Mouse (Mus musculus) spleen, embryonic (tissue): ENCODE data around the gene Gm11639.

Experiments
- CTCF ChIA-PET: fragments of 350-600 bp; sonication (Branson Sonifier 250); formaldehyde crosslinking; loops from one replicate; lab custom pipeline; 2022; lab: Charles Lee

The Gm11639 gene

DNA sequence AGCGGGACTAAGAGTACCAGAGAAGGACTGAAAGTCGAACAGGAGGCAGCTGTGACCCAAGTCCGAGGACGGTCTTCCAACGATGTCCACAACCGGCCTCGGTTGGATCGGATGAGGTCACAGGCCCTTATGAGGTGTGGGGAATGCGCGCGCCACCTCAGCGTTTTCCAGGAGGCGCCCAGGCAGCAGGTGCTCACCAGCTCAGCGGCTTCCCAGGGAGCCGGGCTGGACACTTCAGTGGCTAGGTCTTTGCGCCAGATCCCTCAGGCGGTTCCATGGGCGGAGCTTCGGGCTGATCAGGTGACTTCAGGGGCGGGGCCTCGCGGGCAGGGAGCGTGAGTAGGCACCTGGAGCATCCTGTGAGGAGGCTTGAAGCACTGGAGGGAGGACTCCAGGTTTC is at the start of gene Gm11639:
TSS of gene Gm11639 (plus strand) at position 160 of the 400 bp plus-strand sequence.
- CTCF ChIA-PET, result no interaction called here

DNA sequence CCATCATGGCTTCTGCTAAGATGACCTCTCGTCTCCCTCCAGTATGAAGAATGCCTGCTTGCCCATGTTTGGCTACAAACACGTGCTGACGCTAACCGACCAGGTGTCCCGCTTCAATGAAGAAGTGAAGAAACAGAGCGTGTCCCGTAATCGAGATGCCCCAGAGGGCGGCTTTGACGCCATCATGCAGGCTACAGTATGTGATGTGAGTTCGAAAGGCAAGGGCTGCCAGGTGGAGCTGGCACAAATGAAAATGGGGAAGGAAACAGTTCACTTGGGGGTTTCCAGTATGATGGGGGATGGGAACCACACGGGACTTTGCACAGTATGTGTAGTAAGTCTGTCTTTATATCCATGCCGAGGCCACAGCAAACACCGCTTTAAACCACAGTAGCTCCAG is 48.5 kb upstream of the Gm11639 start:
- CTCF ChIA-PET, result no interaction called here

DNA sequence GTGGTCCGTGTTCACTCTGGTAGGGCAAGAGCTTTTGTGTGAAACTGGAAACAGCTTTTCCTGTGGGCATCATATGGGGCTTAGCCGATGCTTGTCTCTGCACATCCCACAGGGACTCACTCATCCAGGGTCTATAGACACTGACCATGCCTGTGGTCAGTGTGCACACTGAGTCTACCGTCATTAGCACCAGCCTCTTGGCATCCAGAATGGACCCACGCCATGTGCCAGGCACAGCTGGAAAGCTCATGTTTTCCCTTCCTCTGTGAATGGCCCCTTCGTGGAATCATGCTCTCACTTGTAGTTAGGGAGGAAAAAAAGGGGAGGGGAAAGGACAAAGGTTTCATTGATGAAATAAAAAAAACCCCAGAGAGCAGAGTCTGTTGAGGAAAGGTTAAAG is 47.5 kb upstream of the Gm11639 start:
- CTCF ChIA-PET, result interaction anchor here (0.6 kb wide), 1 partner anchor 44 kb away, joined by 3 read pairs; no protein-coding TSS in a partner anchor

DNA sequence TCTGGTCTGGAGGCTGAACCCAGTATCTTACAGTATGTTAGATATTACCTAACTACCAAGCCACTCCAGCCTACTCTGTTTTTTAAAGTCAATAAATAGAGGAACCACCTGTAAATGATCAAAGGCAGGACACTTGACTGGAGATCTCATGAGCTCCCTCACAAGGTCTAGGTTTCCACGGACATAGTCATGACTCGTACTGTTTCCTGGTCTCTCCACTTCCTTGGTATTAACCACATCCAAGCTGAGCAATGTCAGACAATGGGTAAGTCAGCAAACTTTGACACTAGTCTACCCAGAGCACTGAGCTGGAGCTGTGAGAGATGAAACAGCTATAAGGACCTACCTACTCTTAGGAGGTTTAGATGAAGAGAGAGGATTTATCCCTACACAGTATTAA is 46.6 kb upstream of the Gm11639 start:
- CTCF ChIA-PET, result interaction anchor here (0.6 kb wide), 3 partner anchors 8 to 45 kb away, joined by 3 to 9 read pairs (median 4); no protein-coding TSS in a partner anchor

DNA sequence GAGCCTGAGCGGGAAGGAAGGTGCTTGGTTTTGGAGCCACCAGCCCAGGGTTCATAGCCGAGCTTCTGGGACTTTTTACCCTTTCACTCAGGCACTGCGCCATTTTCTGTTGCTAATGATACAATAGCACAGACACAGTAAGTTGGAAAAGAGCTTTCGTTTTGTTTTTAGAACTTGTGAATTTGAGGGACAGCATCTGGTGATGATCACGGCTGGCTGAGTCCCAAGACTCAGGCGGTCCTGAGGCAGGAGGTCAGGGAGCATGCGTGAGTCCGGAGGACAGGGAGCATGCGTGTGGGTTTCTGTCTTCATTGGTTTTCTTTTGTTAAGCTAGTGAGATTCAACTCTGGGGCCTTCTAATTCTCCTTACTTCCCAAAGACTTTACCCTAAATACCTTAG is 45.9 kb upstream of the Gm11639 start:
- CTCF ChIA-PET, result no interaction called here

DNA sequence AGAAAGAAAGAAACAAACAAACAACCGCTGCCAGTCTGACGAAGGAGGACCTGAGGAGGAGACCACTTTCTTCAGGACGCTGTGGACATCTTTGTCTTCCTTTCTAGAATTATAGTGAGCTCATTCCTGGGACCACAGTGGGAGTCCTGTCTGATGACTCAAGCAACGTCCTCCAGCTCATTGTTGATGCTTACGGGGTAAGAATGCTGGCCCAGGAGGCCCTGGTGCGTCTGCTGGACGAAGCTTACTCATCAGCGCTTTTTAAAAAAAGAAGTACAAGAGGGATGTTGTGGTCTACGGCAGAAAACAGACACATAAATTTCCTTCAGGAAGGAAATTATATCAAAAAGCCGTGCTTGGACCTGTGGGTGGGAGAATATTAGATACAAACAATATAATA is 44.6 kb upstream of the Gm11639 start:
- CTCF ChIA-PET, result no interaction called here

DNA sequence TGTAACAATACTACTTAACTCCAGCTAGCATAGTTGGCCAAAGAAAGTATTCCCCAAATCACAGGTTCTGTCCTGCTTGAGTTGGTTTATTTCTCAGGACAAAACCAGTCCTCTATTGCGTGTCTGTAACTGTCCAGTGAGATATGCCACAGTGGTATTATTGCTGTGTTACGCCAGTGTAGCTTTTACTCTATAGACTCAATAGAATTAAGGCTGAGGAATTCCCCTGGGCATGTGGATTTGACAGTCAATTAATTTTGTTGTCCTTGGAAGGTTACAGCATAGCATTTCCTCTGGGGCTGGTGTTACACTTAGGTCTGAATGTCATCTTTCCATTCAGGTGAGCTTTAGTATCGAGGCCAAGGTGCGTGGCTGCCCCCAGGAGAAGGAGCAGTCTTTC is 42.3 kb upstream of the Gm11639 start:
- CTCF ChIA-PET, result no interaction called here

DNA sequence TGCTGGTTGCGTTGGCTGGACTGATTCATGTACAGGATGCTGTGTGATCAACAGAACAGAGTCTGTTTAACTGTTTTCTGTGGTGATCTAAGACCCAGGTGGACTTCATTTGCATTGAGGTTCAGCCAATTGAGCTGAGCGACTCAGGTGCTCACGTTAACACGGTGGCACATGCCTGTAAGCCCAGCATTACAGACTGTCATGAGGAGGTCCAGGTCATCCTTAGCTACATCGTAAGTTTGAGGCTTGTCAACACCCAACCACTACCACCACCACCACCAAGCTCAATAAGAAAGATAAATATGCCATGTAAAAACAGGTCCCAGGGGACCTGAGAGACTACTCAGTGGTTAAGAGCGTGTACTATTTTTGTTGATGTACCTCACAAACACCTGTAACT is 40.1 kb upstream of the Gm11639 start:
- CTCF ChIA-PET, result interaction anchor here (0.6 kb wide), 1 partner anchor 14 kb away, joined by 3 read pairs; no protein-coding TSS in a partner anchor

DNA sequence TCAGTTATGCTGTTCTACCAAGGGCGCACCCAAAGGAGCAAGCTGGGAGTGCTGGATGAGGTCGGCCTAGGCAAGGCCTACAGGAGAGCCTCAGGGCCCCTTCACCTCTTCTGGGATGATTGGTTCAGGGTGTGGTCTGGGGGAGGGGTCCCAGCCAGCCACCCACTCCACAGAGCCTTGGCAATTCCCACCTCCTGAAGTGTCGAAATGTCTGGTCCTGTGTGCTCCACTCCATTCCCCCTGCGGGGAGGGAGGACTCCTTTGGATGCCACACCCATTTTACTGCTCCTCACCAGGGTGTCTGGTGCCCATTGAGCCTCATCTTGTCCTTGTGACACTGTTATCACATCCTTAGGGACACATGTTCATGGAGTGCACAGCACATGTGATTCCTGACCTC is 39.3 kb upstream of the Gm11639 start:
- CTCF ChIA-PET, result interaction anchor here (0.6 kb wide), 2 partner anchors 42 to 54 kb away, joined by 3 to 5 read pairs; no protein-coding TSS in a partner anchor

DNA sequence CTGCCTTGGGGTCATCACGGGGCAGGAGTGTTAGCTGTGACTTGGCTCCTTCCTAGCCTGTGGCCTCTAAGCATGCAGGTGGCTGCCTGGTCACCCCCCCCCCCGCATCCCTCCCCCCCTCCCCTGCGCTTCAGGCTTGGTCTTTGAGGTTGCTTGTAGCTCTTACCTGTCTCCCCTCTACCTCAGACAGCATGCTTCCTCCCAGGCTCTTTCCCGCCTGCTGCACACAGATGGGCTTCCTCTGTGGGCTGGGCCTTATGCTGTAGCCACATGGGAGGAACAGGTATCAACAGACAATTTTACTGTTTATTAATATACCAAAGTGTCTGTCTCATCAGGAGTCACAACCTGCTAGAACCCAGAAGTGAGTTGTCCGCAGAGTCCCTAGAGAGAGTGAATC is 38.9 kb upstream of the Gm11639 start:
- CTCF ChIA-PET, result interaction anchor here (0.6 kb wide), 1 partner anchor 53 kb away, joined by 5 read pairs; no protein-coding TSS in a partner anchor

DNA sequence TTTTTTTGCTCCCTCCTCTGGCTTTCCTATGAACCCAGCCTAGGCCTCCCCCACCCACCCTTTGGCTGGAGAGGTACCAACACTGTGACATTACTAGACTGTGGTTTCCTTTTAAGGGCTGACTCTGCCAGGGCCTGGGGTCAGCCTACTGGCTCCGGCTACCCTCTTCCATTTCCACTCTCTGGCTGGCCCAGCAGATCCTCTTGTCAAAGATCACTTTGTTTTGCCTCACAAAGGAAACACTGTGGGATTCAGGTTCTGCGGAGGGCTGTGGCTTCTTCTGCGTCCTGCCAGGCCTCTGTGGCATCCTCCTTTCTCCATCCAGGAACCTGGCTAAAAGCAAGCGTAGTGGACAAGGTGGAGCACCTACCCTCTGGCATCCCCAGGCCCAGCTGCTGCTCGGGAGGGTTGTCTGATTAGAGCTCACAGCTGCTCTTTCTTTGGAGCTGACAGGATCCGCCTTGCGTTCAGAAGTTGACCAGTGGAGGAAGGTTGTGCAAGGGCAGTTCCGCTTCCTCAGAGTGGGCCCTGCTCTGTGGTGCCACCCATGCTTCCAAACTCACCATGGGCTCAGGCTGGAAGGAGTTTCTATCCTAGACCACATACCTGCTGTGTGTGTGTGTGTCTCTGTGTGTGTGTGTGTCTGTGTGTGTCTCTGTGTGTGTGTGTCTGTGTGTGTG is 38.2 kb upstream of the Gm11639 start:
- CTCF ChIA-PET, result interaction anchor here (0.5 kb wide), 1 partner anchor 9 kb away, joined by 4 read pairs; no protein-coding TSS in a partner anchor

DNA sequence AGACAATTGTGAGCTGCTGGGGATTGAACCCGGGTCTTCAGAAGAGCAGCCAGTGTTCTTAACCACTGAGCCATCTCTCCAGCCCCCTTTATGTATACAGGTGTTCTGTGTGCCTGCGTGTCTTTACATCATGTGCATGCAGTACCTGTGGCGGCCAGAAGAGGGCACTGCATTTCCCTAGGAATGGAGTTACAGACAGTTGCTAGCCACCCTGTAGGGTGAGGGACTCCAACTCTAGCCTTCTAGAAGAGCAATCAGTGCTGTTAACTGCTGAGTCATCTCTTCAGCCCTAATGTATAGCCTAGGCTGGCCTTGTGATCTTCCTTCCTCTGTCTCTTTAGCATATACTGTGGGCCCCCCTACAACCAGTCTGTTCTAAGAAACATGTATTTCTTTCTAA is 36.9 kb upstream of the Gm11639 start:
- CTCF ChIA-PET, result interaction anchor here (0.7 to 1.0 kb wide), 2 partner anchors 9 to 39 kb away, joined by 3 to 13 read pairs; no protein-coding TSS in a partner anchor

DNA sequence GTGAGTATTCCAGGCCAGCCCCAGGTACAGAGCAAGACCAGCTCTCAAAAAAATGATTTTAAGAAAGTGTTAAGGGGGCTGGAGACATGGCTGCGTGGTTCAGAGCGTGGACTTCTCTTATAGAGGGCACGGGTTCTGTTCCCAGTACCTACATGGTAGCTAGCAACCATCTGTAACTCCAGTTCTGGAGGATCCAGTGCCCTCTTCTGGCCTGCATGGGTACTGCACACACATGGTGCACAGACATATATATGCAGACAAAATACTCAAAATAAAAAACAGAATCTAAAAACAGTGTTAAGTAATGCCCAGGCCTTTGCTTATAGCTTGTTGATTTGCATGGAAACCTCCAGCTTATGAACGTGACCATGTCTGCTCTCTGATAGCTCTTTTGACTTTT is 24.9 kb upstream of the Gm11639 start:
- CTCF ChIA-PET, result interaction anchor here (1.9 kb wide), 1 partner anchor 52 kb away, joined by 6 read pairs; the partner anchor contains the start of gene Itgb3

DNA sequence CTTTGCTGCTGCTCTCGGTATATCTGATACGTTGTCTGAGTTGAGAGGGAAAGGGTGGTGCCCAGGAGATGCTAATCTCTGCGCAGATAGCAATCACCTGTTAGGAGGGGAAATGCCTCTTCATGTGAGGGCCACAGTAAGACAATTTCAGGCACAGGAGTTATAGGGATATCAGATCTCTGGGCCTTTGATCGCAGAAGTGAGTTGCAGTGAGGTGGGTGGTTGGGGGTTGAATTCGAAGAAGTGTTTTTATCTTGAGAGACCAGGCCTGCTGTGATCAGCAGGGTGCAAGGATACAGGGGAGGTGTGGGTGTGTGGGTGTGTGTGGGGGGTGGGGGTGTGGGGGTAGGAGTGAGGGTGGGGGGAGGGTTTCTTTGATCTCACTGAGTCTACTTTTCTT is 24.4 kb upstream of the Gm11639 start:
- CTCF ChIA-PET, result interaction anchor here (1.9 kb wide), 1 partner anchor 53 kb away, joined by 6 read pairs; the partner anchor contains the start of gene Itgb3

DNA sequence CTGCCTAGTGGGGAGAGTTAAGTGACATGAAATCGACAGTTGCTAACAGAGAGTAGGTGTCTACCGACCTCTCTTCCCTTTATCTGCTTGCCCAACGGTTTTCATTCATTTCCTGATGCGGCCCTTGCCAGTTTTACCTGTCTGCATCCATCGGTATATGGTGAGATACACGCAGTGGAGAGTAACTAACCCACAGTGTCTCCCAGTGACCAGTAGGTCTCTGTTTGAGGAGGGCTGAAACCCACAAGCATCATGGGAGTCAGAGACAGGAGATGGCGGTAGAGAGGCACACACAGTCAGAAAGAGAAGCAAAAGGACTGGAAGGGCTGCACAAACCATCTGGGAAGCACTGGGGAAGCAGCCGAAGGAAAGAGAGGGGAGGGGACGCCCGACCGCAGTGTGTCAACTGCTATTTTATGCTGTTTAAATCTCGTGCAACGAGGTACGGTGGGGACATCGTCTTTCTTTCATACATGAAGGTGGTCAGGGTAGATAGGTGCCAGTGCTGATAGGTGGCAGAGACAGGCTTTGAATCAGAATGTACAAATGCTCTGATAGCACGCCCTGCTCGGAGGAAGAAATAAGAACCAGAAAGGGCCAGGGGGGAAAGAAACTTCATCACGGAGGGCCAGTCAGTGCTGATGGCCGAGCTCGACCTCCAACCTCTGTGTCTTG is 23.8 kb upstream of the Gm11639 start:
- CTCF ChIA-PET, result no interaction called here

DNA sequence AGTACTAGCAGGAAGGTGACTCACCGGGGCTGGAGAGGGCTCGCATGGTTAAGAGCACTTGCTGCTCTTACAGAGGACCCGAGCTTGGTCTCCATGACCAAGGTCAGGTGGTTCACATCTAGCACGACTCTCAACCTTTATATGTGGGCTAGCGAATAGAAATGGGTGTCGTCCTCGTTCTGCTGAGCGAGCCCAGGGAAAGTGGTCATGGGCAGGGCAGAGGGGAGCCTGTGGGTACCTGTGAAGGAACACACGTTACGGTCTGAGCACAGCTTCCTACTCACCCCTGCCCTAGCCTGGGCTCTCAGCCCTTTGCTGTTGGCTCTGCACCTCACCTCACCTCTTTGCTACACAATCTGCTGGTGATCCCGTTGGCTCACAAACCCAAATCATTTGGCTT is 22.9 kb upstream of the Gm11639 start:
- CTCF ChIA-PET, result no interaction called here

DNA sequence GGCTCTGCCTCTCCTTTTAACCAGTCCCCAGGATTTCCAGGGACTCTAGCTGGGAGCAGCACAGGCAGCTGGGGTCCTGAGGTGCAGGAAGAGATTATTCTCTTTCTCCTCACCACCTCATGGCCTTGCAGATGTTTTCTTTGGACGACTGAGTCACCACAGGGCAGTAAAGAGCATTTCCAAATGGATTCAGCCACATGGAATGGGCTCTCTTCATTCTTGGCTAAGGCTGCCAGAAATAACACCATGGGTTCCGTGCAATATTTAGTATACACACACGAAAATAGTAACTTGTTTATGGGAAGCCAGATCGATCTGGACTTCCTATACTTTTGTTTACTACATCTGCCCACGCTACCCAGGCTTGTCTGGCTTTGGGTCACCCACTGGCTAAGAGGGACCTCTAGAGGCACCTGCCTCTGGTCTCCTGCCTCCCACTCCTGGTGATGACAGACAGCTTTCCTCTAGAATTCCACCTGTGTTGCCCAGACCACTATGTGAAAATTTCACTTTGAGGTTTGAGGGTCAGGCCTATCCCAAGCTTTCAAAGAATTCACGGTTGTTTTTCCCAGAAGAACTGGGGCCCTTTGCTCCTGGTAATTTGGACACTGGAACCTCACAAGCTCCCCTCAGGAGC is 22.1 kb upstream of the Gm11639 start:
- CTCF ChIA-PET, result no interaction called here

DNA sequence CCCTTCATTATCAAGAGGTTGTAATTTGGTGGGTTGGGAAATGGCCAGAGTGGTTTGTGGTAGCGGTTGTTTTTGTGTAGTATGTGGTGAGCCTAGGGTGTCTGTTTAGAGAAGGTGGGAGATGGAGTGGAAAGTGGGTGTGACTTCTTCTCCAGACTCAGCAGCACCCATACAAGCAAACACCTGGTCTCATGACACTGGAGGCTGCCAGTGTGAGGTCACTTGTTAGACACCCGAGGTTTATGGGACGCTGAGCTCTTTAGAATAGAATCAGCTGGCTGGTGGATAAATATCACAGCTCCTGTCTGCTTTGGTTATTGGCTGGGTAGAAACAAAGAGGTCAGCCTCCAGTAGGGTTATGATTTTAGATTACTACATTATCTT is 21.6 kb upstream of the Gm11639 start:
- CTCF ChIA-PET, result no interaction called here

DNA sequence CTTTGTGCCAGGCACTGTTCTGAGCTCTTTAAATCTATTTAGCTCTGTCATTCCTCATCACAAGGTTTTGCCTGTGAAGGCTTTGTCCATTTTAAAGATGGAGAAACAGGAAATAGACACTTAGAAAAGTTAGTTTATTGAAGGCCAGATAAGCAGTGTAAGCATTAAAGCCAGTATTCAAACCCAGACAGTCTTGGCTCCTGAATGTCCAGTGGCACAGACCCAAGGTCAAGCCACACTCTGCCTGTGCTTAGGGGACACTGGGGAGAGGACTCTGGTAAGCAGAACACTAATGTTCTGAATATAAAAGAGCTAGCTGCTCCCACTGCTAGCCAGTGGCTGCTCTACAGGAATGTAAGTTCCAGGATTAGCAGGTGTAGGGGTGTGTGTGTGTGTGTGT is 21.1 kb upstream of the Gm11639 start:
- CTCF ChIA-PET, result no interaction called here

DNA sequence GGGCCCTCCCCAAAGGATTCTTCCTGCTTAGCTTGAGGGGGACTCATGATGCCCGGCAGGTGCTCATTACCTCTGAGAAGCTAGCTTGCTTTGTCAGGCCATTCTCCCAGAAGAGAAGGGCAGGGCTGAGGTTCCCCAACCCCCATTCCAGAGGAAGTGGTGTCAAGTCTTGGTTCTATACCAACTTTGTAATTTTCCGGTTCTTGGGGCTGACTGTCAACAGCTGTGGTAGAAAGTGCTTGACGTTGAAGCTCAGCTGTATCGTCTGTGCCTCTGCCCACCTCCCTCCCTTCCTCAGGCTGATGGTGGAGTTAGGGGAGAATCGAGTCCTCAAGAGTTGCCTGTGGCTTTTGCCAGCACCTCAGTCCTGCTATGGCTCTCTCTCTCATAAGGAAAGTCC is 18.1 kb upstream of the Gm11639 start:
- CTCF ChIA-PET, result interaction anchor here (0.7 kb wide), 1 partner anchor 670 kb away, joined by 3 read pairs; no protein-coding TSS in a partner anchor

DNA sequence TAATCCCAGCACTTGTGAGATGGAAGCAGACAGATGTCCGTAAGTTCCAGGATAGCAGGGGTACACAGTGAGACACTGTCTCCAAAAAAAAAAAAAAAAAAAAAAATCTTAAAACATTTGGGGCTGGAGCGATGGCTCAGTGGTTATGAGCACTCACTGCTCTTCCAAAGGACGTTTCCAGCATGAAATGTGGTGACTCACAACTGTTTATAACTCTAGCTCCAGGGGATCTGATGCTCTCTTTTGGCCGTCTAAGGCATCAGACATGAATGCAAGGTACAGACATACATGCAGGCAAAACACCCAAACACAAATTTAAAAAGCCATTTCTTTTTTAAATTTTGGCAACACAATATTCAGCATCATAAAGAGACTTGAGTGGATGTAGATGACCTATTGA is 12.1 kb upstream of the Gm11639 start:
- CTCF ChIA-PET, result no interaction called here

DNA sequence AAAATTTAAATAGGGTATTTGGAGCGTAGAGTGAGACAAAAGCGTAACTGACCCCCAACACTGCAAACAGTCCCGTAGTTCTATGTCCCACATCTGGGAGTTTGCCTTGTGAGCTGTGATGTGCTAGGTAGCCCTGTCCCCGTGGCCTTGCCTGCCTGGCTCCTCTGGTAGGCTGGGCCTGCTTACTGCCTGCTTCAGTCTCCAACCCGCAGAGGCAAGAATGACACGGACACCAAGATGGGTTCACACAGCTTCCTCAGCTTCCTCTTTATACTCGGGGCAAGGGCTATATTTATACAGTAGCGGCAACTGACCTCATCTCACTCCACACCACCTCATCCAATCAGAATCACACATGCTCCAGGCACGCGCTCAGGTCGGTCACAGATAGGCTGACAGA is 10.7 kb upstream of the Gm11639 start:
- CTCF ChIA-PET, result interaction anchor here (0.7 kb wide), 1 partner anchor 679 kb away, joined by 3 read pairs; no protein-coding TSS in a partner anchor
